Mouse (Mus musculus) adipocyte (in vitro differentiated cells): ENCODE data around the gene Mrc1.
"Not testable (repeated sequence)": the region's sequence is repeated elsewhere in the genome, so short reads cannot be mapped to it uniquely, and the experiment has no call there.

Source experiments
- DNase-seq: peaks from one replicate; pipeline ENCODE4 v3.0.0-alpha.2; 2016; ENCODE audit warnings: low spot score

Gene Mrc1

GRCm38 (mm10) chr2:14229149-14229548, at the start of gene Mrc1:
Gene Mrc1, plus strand, starts transcription at chr2:14229392.
- no peak for DNase-seq

DNA sequence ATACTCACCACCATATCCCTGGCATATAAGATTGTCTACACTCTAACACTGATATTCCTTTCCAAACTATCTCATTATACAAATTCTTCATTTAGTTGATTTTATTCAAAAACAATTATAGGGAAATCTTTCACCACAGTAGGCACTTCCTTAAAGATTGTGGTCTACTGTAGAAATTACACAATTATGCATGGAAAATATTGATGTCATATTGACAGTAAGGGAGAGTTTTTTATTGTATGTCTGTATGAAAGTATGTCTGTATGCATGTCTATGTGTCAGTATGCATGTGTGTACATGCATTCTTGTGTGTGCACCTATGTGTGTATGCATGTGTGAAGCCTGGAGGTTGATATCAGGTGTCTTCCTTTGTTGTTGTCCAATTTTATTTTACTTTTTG, 44.8 kb upstream of the Mrc1 start:
- no peak for DNase-seq

DNA sequence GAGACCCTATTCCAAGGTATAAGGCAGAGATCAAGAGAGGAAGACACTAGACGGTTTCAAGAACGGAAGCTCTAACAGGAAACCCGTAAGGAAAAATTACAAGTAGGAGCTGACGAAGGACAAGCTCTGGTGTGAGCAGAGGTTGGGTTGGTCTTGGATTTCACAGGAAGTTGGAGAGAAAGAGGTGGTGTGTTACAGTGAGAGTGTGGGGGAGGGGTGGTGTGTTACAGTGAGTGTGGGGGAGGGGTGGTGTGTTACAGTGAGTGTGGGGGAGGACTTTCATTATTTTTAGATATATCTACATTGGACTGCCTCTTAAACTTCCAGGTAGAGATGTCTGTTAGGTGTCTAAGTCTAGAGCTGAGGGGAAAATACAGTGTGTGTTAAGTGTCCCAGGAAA, 38.5 kb upstream of the Mrc1 start:
- DNase-seq: no peak

- DNase-seq: no peak
These were observed 37.6 kb upstream of the Mrc1 start for GRCm38 (mm10) chr2:14191601-14192000.

DNA sequence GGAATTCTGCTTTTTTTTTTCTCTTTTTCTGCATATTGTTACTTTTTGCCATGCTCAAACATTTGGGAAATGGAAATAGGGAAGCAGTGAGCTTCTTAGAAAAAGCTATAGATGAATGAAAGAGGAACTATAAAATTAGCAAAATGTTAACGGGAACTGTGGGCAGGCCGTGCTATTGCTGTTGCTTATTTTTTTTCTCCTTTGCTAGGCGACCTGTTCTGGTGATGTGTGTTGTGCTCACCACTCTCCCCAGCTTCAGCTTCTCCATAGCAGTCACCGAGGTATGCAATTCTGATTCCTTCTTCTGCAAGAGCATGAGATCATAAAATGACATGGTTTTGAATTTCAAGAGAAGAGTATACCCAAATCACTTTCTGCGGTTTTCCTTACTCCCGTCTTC, 37.1 kb upstream of the Mrc1 start:
- no peak for DNase-seq

DNA sequence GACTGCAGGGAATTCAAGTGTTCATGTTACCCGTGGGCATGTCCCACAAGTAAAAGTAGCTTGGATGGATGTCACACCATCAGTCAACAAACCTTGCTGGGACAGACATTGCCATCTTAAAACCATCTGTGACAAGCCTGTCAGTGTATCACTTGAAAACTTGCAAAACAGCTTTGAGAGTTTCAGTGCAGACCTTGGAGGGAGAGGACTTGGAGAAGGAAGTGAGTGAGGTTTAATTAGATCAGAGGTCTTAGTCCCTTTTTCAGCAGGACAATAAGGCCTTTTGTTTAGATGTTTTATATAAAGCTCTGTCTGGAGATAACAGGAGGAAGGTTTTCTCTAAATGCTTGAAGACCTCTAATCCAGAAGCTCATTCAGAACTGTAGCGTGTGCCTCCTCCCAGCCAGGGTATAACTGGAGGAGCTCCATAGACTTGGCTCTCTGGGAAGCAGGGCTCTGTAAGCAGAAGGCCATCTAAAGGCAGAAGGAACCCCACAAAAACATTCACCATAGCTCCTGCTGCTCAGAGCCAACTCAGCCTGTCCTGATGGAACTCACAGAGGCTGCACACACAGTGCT, 30.8 kb upstream of the Mrc1 start:
- not testable (repeated sequence) for DNase-seq

GRCm38 (mm10) chr2:14199621-14200020, 29.6 kb upstream of the Mrc1 start:
- peak; percentile 4 for DNase-seq

- DNase-seq: not testable (repeated sequence)
These were observed 28.2 kb upstream of the Mrc1 start for GRCm38 (mm10) chr2:14200879-14201445.

- DNase-seq: peak; percentile 3
These were observed 24.9 kb upstream of the Mrc1 start for GRCm38 (mm10) chr2:14204308-14204707.

GRCm38 (mm10) chr2:14206798-14207197, 22.4 kb upstream of the Mrc1 start:
- no peak for DNase-seq

DNA sequence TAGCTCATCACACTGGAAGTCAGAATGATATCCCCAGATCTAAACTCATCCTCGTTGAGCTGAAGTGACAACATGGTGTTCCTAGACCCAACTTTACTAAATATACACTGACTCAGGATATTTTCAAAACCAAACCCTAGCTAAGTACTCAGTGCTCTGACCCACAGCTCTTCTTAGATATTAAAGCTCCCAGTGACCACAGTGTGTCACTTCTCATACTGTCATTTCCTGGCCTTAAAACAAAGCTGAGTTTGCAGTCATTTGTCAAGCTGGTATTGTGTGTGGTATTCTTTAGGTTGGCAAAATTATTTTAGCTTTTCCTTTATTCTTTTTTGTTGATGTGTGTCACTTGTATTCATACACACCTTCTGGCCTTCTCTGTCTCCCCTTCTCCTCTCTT, 18.5 kb upstream of the Mrc1 start:
- no peak for DNase-seq

DNA sequence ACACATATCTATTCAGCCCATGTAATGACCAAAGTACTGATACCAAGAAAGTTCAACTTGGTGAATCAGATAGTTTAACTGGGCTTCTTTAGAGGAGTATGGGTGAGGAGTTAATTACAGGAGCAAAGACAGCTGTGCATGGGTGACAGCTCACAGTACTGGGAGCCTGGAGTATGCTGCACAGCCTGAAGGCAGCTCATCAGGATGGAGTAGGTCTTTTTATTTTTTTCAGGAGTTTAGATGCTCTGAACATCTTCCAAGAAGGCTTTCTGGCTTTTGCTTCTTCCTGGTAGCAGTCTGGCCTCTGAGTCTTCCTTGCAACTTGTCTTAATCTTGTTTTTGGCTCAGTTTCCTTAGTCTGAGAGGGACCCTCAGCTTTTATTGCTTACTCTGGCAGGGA, 17.6 kb upstream of the Mrc1 start:
- no peak for DNase-seq

DNA sequence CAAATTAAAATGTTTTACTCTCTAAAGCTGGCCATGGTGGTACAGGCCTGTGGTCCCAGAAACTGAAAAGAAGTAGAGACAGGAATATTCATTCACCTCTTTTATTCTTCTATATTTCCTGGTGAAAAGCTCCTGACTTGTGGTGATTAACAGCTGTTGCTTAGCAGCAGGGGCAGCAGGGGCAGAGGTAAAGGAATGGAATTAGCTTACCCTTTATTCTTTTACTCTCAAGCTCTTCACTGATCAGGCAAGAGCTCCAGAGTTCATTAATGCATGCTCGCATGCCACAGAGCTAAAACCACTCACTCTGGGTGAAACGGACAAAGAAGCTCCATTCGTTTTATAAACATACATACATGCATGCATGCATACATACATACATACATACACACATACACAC, 14.4 kb upstream of the Mrc1 start:
- no peak for DNase-seq

DNA sequence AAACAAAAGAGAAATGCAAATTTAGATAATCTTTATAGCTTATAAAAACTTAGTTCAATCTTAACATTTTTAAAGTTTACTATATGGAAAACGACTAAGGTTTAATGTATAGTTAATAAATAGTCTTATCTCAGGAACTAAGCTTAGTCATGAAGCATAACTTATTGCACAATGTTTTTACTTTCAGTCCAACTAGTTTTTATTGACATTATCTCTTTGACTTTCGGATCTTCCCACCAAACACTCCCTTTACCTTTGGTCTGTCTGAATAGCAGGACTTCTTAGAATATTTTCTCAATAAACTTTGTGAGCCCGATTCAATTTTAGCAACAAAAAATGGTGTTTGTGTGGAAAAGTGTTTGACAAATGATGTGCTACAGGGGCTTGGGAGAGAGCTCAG, 12.5 kb upstream of the Mrc1 start:
- no peak for DNase-seq

DNA sequence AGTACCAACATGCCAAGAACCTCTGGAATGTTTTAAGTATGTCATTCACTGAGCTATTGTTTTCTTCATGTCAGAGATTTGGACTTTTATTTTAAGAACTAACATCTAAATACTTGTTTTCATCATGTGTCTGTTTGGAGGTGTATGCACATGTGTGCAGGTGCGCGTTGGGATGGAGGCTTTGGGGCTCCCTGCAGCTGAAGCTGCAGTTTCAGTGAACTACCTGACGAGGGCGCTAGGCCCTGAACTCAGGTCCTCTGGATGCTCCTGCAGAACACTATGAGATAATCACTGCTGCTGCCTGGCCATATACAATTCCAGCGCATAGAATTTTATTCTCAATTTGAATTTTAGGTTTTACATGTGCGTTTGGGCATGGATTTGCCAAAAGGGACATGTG, 11.1 kb upstream of the Mrc1 start:
- no peak for DNase-seq

DNA sequence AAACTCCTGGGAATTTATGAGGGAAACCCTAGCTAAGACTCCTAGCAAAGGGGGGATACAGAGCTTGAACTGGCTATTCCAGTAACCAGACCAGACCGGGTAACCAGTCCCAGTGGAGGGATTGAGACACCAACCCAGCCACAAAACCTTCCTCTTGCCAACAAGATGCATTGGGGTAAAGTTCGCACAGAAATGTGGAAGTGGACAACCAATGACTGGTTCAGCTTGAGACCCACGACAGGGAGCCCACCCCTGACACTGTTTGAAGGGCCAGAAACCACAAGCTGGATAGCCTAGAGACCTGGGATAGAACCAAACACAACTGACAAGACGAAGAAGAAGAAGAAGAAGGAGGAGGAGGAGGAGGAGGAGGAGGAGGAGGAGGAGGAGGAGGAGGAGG, 4.8 kb upstream of the Mrc1 start:
- no peak for DNase-seq

DNA sequence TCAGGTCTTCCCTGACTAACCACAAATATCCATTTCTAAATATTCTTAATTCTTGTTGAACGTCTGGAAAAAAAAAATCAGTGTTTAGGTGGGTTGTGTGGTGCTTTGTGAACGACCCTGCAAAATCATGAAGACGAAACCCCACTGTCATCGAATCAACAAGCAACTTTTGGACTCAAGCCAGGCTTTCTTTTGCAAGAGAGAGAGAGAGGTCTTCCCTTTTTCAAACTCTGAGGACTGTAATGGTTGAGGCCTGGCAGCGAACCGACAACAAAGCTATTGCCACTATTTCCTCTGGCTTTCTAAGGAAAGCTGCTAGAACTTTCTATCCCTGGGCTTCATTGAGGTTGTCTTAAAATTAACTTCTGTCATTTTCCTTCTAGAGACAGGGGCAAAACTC, 697 bp upstream of the Mrc1 start:
- DNase-seq: no peak

DNA sequence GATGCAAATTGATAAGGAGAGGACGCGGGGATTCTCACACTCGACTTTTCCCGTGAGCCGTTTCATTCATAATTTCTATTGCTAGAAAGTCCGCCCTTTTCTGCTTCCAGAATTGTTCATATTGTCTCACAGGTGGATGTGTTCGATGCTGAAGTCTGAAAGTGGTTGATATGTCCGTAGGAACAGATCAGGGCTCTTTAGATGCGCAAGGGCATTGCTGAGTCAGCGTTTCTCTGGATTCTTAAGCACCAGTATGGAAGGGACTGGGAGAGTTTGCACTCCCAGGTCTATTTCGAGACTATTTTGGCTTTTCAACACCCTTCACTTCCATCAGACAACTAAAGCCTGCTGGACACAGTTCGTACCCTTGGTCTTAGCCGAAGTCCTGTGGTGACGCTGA, 787 bp downstream of the Mrc1 start:
- DNase-seq: no peak

GRCm38 (mm10) chr2:14232897-14233296, 3.7 kb downstream of the Mrc1 start:
- no peak for DNase-seq

DNA sequence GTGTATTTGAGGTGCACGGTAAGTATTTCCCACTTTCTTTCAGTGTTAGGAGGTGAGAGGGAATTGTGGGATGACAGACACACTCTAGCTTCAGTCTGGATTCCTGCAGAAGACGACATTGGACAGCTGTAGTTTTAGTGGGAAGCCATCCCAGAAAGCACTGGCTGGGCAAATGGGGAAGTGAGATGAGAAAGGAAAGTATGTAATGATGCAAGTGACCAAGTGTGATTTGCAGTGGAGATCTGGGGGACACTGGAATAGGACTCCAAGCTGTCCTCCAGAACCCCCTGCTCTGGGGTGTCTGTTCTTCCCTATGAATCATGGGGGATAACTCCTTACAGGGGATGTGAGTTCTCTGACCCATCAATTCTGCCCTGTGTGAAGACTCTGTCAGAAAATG, 4.8 kb downstream of the Mrc1 start:
- no peak for DNase-seq

GRCm38 (mm10) chr2:14235319-14235718, 6.1 kb downstream of the Mrc1 start:
- DNase-seq: no peak

DNA sequence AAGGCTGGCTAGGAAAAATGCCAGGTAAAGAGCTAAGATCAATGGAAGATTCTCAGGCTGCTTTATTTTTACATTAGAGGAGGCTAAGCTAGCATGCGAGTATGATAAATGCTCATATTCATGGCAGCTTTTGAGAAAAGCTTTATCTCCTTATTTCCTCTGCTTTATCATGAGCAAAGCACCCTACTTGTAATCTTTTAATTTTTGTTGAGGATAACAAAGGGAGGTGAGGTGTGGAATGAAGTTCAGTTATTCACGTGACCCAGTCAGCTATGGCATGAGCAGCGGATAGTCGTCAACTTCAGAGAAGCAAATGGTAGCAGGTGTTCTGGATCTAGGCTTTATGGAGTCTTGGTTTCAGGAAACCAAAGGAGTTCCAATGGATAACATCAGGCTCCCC, 7.7 kb downstream of the Mrc1 start:
- no peak for DNase-seq

DNA sequence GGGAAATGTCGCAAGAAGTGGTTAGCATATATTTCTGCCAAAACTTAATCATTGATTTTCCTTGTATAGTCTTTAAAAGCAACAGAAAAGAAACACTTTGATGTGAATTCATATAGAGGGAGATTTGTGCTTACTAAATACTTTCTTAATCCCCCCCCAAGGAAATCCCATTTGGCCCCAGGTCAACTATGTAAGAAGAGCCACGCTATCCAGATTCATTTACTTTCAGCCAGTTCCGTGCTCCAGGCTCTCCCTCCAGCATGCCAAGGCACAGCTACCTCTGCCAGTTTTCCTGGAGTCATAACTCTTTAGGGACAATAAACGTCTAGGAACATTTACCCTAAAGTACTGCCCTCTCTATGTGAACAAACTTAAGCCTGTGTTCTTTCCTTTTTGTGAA, 8.5 kb downstream of the Mrc1 start:
- peak; percentile 20 for DNase-seq

DNA sequence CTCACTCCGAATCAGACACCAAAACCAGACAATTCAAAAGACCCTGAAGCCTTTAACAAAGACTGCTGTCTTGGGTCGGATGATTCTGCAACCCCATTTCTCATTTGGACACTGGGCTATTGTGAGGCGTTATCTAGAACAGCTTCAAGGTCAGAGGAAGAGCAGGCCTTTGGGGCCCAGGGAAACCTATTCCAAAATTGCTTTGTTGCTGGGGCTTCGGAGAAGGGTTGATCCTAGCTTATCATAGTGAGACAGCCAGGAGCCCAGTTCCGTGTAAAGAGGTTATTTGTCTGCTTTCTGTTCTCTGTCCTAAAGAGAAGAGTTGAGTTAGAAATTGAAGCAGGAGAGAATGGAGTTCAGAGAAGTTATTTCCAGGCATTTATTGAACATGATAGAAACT, 10.0 kb downstream of the Mrc1 start:
- DNase-seq: no peak

GRCm38 (mm10) chr2:14244157-14244556, 15.0 kb downstream of the Mrc1 start:
- DNase-seq: no peak
